Mouse (Mus musculus) lung, postnatal 0 days (tissue): ENCODE data around the gene Inpp5e.
A peak's percentile ranks its signal among the peaks of the same experiment; 100 is the strongest.

Source experiments
- CTCF ChIP-seq: IDR thresholded peaks from 2 replicates; pipeline ENCODE4 v1.5.1; 2016; ENCODE audit warnings: antibody characterized with exemption, mild to moderate bottlenecking
- EP300 ChIP-seq: IDR thresholded peaks from 2 replicates; pipeline ENCODE4 v1.6.1; 2016; ENCODE audit warnings: antibody characterized with exemption, mild to moderate bottlenecking, control low read depth

DNA sequence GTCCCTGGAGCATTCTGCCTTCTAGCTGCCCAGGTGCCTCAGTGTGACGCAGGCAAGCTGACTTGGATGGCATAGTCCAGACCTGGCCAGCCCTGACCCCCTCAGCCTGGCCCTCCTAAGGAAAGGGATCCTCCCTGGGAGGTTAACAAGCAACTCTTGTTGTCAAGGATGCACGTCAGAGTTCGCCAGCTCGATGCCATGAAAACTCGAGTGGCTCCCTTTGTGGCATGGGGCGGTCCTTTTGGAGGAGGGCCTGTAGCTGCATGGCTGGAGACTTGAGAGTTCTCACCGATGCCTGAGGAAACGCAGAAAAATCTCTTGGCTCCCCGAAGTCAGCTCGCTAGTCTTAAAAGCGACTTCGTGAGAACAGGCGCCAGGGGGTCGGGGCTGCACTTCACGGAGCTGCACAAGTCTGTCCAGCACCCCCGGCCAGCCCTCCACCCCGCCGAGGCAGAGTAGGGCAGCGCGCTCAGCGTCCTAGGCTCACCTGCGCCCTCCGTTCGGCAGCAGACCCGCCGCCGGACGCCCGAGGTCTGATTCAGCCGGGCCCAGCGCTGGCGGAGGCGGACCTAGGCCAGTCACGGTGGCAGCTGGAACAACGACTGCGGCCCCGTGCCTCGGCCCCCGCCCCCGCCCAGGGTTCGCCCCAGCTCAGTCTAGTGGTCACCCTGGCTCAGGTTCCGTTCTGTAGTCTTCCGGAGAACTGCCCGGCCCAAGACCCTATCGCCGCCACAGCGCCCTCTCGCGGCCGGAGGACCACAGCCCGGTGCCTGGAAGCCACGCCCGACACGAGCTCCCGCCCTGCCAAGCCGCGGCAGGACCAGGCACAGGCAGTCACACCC lies at the start of gene Inpp5e:
- TF ChIP-seq CTCF, result peak; percentile 98
- TF ChIP-seq EP300, result no peak
